Mouse (Mus musculus) heart, postnatal 0 days (tissue): ENCODE measurements around the gene Slc35a1.

Source experiments
- CTCF ChIP-seq: IDR thresholded peaks from 2 replicates; pipeline ENCODE4 v1.5.1; 2016; ENCODE audit warnings: antibody characterized with exemption, control low read depth, low read depth
- EP300 ChIP-seq: IDR thresholded peaks from 2 replicates; pipeline ENCODE4 v1.6.1; 2016; ENCODE audit warnings: antibody characterized with exemption, low read depth

DNA sequence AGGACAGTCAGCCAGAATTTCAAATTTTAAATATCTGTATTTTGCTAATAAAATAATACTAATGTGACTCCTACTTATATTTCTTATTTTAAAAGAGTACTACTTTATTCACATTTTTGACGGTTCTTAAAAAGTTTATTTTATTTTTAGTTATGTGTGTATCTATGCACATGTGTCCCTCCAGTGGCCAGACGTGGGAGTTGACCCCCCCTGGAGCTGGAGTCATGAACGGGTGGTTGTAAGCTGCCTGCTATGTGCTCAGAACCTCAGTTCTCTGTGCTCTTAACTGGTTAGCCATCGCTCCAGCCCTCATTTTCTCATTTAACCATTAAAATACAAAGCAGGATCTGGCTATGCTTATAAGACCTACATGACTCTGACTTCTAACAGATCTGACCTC is 15.8 kb upstream of the Slc35a1 start:
- TF ChIP-seq EP300 (no peak), CTCF (no peak)
